In genomic region chr6:143868155-143868685, GRCm38 (mm10) we compare ENCODE assay signal across 10 mouse cellular contexts.
DNase-seq lines count a peak whose midpoint lies in the region; ATAC-seq and TF ChIP-seq lines count a peak whose summit lies in the region.
"Had no signal": no experiment of that assay in that cellular context is flagged by ENCODE, and none has a peak within 500 bp of the region (broad histone marks: within the 10 kb centered on the region; RNA-seq: fewer than 3 reads in every experiment).

No protein-coding gene starts in this region.

- H3K27ac ChIP-seq in lung, embryonic 14.5 days (ENCODE audit: low read depth) = no peak overlapping the region
- no peak overlapping the region for H3K27ac ChIP-seq in hindbrain, embryonic 16.5 days (ENCODE audit: low read depth, low read length)
- H3K27ac ChIP-seq: forebrain, embryonic 15.5 days; heart, embryonic 13.5 days had no signal

- H3K27me3 ChIP-seq in lung, embryonic 14.5 days (ENCODE audit: insufficient read depth, low read length) = no peaks in the 10 kb centered on the region
- no peaks in the 10 kb centered on the region for H3K27me3 ChIP-seq in hindbrain, embryonic 16.5 days (replicated peaks; ENCODE audit: control insufficient read depth, insufficient read depth, low read length)
- H3K27me3 ChIP-seq: forebrain, embryonic 15.5 days had no signal

- TF ChIP-seq CTCF in lung, embryonic 14.5 days (IDR thresholded peaks at IDR 0.05; ENCODE audit: low read depth) = no peak
- TF ChIP-seq CTCF in lung, adult 2 months (IDR thresholded peaks at IDR 0.05; ENCODE audit: insufficient read depth, low read length) = no peak

- no peaks in the 10 kb centered on the region; the same call in 1 of the 2 replicates for H3K4me1 ChIP-seq in lung, embryonic 14.5 days (ENCODE audit: insufficient read depth)
- peaks cover 4% of the 10 kb centered on the region for H3K4me1 ChIP-seq in lung, adult 2 months (ENCODE audit: control insufficient read depth, insufficient read depth, low read length)
- H3K4me1 ChIP-seq in hindbrain, embryonic 16.5 days (ENCODE audit: control insufficient read depth, insufficient read depth, low read depth, low read length) = no peaks in the 10 kb centered on the region

- no peaks in the 10 kb centered on the region for H3K9me3 ChIP-seq in lung, embryonic 14.5 days (ENCODE audit: low read depth, low read length)
- H3K9me3 ChIP-seq in hindbrain, embryonic 16.5 days (ENCODE audit: control insufficient read depth, low read length) = no peaks in the 10 kb centered on the region
- H3K9me3 ChIP-seq: forebrain, embryonic 15.5 days; heart, embryonic 13.5 days had no signal

- peak; percentile 35 for DNase-seq in lung, embryonic 14.5 days
- no peak for DNase-seq in lung, adult 2 months
- peak; percentile 63 for DNase-seq in thymus, postnatal 25 days
- DNase-seq in heart, adult 8-10 months (ENCODE audit: low spot score) = no peak
- no peak for DNase-seq in urinary bladder, postnatal 4 days (ENCODE audit: low spot score in 2 of 2)

- TF ChIP-seq POLR2A in lung, adult 2 months (IDR thresholded peaks at IDR 0.05; ENCODE audit: borderline replicate concordance, extremely low read depth, low read depth, low read length) = no peak

- no peaks in the 10 kb centered on the region for H3K36me3 ChIP-seq in lung, embryonic 14.5 days (ENCODE audit: insufficient read depth)
- H3K36me3 ChIP-seq in hindbrain, embryonic 16.5 days (ENCODE audit: control insufficient read depth, insufficient read depth, low read length) = no peaks in the 10 kb centered on the region
- H3K36me3 ChIP-seq: heart, embryonic 13.5 days had no signal

- no peak overlapping the region for H3K4me2 ChIP-seq in lung, embryonic 14.5 days
- H3K4me2 ChIP-seq in hindbrain, embryonic 16.5 days (ENCODE audit: low read length) = no peak overlapping the region
- H3K4me2 ChIP-seq: forebrain, embryonic 15.5 days; heart, embryonic 13.5 days had no signal

- WGBS in lung, embryonic 14.5 days = 65% methylated on average over 3 of the region's 3 CpGs
- WGBS in lung, adult 2 months = 40% methylated on average over 3 of the region's 3 CpGs
- WGBS in hindbrain, embryonic 16.5 days = 83% methylated on average over 3 of the region's 3 CpGs

- H3K4me3 ChIP-seq in lung, embryonic 14.5 days (ENCODE audit: low read depth, low read length) = no peak overlapping the region
- H3K4me3 ChIP-seq in lung, adult 2 months (replicated peaks; ENCODE audit: extremely low read depth, low read depth, low read length) = no peak overlapping the region
- H3K4me3 ChIP-seq in hindbrain, embryonic 16.5 days (ENCODE audit: low read length) = no peak overlapping the region
- H3K4me3 ChIP-seq: forebrain, embryonic 15.5 days; heart, embryonic 13.5 days had no signal

- no peak overlapping the region for H3K9ac ChIP-seq in lung, embryonic 14.5 days
- no peak overlapping the region for H3K9ac ChIP-seq in hindbrain, embryonic 16.5 days (ENCODE audit: low read depth, low read length)
- H3K9ac ChIP-seq: forebrain, embryonic 15.5 days; heart, embryonic 13.5 days had no signal

- no peak for ATAC-seq in lung, embryonic 14.5 days (ENCODE audit: insufficient read depth)
- peak; percentile 98 for ATAC-seq in granulocyte monocyte progenitor cell, adult 5-6 weeks (replicated peaks; ENCODE audit: poor library complexity, severe bottlenecking)
- ATAC-seq in megakaryocyte, adult 5-6 weeks (ENCODE audit: poor library complexity, severe bottlenecking) = peak; percentile 94
- ATAC-seq in hindbrain, embryonic 16.5 days = no peak
- ATAC-seq: forebrain, embryonic 15.5 days had no signal

Comparison
In these comparisons a context has a peak if more than half of its experiments do, and no peak if none do; other contexts are left out.
1. DNase-seq: peak in lung, embryonic 14.5 days (single experiment) and thymus, postnatal 25 days (single experiment); none in lung, adult 2 months (single experiment), heart, adult 8-10 months (single experiment) and urinary bladder, postnatal 4 days (0 of 2).
2. ATAC-seq: peak in granulocyte monocyte progenitor cell, adult 5-6 weeks (single experiment) and megakaryocyte, adult 5-6 weeks (single experiment); none in lung, embryonic 14.5 days (single experiment) and hindbrain, embryonic 16.5 days (single experiment).